Mouse (Mus musculus): ENCODE data around the gene Tmem231.
"Not testable (repeated sequence)": the region's sequence is repeated elsewhere in the genome, so short reads cannot be mapped to it uniquely, and the experiment has no call there.

Gene Tmem231

DNA sequence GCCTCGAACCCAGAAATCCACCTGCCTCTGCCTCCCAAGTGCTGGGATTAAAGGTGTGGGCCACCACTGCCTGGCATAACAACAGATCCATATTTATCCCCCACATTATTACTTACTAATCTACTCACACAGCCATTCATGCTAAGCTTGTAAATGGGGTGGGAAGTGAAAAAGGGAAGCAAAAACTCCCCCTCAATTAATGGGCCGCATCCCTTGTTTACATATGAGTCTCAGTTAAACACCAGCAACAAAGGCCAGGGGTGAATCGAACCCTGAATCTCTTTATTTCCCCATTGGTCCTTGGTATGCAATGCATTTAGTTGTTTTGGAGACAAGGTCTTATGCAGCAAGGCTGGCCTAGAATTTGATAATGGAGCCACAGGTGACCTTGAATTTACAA is 17.2 kb upstream of the Tmem231 start:
- DNase-seq (ENCODE audit: low read depth, low spot score), result no peak

DNA sequence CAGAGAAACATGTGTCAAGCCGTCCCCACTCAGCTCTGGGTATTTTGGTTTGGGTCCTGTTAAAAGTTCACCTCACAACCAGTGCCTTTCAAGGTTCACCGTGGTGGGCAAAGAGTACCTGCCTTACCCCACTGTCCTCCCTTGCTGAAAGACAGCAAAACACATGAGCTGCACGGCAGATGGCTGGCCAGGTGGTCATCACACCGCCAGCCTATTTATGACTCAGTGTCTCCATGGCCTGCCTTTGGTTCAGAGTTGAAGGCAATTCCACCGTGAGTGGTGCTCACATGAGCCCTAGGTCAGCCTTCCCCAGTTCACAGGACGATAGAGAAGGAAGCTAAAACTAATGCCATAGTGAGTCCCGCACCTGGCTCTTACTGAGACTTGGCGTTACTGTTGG is 14.3 kb upstream of the Tmem231 start:
- no peak for DNase-seq (ENCODE audit: low read depth, low spot score)

DNA sequence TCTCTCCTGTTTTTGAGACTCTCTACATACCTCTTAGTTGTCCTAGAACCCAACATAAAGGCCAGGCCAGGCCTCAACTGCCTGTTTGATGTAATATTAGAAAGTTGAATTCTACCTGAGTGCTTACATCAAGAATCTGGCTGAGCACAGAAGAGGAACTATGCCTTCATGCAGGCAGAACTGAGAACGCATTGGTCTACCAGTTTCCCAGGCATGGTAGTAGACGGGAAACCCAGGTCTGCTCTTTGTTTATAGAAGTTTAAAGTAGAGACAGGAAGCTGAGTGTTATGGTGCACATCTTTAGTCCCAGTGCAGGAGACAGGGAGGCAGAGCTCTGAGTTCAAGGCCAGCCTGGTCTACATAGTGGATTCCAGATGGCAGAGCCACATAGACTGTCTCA is 13.5 kb upstream of the Tmem231 start:
- DNase-seq (ENCODE audit: low read depth, low spot score), result no peak

DNA sequence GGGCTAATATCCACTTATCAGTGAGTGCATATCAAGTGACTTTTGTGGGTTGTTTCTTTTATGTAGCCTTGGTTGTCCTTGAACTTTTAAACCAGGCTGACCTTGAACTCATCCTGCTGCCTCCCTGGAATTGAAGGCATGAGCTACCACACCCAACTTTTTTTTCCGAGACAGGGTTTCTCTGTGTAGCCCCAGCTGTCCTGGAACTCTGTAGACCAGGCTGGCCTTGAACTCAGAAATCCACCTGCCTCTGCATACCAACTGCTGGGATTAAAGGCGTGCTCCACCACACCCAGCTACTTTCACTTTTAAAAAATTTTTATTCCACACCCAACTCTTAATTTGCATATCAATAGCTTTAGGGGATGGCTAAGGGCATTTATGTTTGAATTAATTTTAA is 9.9 kb upstream of the Tmem231 start:
- DNase-seq (ENCODE audit: low read depth, low spot score), result no peak

DNA sequence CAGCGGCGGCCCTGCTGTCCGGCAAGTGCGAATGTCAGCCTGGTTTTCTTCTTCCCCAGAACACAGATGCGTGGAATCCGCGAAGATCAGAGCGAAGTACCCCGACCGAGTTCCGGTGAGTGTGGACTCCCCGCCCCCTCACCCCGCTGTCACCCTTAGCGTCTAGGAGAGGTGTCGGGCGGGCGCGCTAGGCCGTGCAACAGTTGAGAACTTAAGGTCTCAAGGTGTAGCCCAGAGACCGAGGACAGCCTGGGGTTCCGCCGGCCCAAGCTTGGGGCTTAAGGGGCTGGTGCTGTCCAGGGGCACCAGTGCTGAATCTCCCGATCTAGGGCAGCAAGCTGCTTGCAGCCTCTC is 7.4 kb upstream of the Tmem231 start:
- DNase-seq (ENCODE audit: low read depth, low spot score), result peak; percentile 71

DNA sequence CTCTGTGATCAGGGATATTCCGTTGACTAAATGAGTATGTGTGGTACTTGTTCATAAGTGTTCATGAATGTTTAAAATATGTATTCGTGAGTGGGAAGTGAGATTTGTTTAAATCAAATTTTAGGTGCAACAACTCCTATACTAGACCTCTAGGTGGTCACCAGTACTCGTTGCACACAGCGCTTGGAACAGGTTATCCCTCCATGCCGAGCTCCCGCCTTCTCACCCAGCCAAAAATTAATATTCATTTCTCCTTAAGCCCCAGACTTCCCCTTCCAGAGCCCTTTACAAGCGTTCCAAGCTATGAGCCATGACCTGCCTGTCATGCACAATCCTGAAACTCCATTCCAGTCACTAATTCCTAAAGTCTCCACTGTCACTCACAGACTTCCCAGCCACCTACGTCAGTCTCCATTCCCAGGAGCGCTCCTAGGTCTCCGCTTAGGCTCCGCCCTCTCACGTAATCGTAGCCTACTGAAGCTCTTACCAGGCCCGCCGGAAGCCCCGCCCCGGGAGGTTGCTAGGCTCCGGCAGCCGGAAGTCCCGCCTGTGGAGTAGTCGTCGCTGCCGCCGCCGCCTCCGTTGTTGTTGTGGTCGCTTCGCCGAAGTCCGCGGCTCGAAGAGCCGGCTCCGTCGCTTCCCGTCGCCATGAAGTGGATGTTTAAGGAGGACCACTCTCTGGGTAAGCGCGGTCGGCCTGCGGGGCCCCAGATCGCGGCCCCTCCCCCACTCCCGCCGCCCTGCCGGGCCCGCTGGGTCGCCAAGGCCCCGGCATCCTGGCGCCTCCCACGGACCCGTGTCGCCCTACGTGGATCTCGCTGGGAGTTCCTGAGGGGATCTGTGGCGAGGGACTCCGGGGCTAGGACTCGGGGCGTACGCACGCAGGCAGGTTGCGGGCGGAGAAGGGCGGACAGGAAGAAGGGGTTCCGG is 6.8 kb upstream of the Tmem231 start, which contains the start of gene Gabarapl2:
Gabarapl2 (plus strand) TSS at position 533 of the 930 bp plus-strand sequence.
- peak; percentile 93 for DNase-seq (ENCODE audit: low read depth, low spot score)

DNA sequence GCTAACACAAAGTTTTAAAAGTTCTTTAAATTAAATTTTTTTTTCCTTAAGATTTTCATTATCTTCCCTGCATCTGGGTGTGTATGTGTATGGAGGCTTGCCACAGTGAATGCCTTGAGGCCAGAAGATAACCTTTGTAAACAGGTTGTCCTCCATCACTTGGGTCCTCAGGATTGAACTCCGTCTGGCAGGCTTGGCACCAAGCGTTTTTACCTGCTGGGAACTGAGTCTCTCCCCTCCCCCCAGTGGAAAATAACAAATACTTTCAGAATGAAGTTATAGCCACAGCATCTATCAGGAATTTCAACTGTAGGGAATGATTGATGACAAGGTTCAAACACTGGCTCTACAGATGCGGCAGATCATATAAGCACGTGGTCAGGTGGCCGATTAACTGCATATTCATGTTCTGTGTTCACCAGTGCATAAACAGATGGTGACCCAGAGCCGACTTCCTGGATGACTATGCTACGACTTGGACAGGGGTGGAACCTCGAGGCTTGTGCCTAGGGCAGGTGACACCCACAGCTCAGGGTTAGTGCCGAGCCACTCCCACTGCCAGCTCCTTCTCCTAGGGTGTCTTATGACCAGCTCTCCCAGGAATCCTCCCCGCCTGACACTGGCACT is 5.9 kb upstream of the Tmem231 start:
- DNase-seq (ENCODE audit: low read depth, low spot score), result peak; percentile 70

DNA sequence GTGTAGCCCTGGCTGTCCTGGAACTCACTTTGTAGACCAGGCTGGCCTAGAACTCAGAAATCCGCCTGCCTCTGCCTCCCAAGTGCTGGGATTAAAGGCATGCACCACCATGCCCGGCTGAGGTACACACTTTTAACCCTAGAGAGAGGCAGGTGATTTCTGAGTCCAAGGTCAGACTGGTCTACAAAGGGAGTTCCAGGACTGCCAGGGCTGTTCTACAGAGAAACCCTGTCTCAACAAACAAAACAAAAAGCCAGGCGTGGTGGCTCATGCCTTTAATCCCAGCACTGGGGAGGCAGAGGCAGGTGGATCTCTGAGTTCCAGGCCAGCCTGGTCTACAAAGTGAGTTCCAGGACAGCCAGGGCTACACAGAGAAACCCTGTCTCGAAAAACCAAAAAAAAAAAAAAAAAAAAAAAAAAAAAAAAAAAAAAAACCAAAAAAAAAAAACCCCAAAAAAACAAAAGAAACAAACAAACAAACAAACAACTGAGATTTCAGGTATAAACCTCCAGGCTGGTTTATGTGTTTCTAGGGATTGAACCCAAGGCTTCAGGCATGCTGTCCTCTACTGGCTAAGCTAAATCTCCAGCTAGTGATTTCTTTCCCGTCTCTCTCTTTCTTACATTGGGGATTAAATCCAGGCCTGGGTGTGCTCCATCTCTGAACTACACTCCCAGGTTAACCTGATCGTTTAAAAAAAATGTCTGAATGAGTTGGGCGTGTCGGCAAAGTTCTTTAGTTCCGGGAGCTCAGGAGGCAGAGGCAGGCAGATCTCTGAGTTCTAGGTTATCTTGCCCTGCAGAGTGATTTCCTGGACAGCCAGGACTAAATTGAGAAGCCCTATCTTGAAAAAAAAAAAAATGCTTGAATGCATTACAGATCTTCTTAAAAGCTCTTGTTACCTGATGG is 4.7 kb upstream of the Tmem231 start:
- DNase-seq (ENCODE audit: low read depth, low spot score), result not testable (repeated sequence)

DNA sequence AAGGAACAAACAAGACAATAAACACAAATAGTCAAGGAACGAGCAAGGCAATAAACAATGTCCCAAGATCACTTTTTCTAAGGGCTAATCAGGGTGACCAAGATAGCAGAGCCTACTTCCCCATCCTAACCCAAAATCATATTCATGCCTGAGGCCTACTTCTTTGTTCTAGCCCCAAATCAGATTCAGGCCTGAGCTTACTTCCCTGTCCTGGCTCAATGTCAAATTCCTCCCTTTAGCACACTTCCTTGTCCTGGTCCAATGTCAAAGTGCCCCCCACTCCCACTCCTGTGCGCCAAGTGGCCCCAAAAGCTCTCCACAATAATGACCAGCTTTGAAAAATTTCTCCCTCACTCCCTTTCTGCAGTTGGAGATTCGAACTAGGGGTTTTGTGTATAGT is 3.5 kb upstream of the Tmem231 start:
- no peak for DNase-seq (ENCODE audit: low read depth, low spot score)

DNA sequence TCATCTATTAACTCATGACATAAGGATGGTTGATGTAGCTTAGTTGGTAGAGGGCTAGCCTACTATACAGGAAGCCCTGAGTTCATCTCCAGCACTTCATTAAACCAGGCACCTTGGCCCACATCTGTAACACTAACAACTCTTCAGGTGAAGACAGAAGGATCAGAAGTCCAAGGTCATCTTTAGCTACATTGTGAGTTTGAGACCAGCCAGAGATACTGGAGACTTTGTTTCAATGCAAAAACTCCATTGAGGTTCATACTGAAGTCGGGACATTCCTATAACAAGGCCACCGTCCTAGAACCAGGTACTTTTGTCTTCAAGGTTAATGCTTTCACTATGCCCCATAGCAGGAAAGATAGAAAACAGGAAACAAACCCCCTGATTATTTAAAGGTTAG is 520 bp upstream of the Tmem231 start:
- no peak for DNase-seq (ENCODE audit: low read depth, low spot score)

DNA sequence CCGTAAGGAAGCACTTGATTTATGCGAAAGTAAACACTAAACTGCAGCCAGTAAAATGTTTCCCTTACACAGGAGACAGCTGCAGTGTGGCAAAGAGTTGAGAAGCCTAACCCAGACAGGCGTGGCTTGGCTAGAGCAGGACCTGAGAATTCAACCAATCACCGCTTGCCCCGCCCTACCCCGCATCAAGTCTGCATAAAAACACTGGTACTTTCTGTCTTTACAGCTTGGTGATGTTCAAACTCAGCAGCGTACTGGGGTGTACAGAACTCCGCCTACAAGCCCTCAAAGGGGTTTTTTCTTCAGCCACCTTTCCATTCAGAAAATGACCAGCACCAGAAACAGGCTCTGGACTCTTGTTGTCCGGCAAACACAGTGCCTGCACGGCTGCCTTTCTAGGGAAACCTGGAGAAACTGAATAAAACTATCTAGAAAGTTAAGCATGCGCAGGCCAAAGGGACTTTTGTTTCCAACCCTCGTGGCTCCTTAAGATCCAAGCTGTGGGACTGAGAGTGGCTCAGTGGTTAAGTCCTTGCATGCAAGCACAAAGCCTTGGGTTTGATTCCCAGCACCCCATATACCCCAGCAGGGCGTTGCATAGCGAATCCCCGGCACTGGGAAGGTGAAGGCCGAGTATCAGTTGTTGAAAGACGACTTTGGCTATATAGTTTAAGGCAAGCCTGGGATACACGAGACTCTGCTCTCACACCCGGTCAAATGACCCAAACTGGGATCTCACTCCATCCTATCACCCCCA is 923 bp downstream of the Tmem231 start:
- DNase-seq (ENCODE audit: low read depth, low spot score), result peak; percentile 35

DNA sequence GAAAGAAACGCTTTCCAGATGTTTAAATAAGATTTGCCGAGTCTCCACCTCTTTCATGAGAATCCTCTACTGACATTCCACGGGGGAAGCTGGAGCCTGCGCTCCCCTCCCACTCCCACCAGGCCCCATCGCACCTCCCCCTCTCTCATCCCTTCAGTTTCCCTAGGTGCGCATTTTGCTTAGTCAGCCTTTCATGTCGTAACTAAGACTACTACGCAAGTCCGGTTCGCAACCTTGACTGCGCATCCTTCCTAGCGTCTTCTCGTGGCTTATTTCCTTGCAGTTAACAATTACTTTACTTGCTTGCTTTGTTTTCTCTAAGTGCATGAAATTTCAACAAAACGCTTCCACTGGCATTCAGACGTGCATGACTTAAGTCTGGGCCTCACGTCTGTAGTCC is 2.0 kb downstream of the Tmem231 start:
- DNase-seq (ENCODE audit: low read depth, low spot score), result no peak

DNA sequence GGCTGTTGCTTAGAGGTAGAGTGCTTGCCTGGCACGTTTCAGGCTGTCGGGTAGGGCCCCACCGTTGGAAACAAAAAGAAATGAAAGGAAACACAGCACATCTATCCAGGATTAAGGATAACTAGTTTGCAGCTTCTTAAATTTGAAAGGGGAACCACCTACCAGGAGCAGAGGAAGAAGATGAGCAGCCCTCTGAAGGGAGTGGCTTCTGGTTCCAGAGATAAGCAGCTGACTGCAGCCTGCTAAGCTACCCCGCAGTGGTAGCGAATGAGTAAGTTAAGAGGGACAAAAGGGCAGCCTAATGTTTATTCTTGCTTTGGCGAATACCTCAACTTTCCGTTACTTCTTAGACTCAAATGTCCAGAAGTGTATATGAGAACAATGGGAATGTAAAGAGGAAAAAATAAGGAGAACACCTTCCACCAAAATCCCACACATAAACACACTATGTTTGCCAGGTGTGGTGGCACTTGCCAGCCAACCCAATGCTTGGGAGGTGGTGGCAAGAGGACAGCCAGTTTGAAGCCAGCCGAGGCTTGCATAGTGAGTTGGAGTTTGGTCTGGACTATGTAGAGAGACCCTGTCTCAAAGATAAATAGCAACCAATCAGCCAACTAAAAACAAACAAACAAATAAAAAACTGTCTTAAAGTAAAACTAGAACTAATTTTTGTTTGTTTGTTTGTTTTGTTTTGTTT is 3.9 kb downstream of the Tmem231 start:
- DNase-seq (ENCODE audit: low read depth, low spot score), result no peak

DNA sequence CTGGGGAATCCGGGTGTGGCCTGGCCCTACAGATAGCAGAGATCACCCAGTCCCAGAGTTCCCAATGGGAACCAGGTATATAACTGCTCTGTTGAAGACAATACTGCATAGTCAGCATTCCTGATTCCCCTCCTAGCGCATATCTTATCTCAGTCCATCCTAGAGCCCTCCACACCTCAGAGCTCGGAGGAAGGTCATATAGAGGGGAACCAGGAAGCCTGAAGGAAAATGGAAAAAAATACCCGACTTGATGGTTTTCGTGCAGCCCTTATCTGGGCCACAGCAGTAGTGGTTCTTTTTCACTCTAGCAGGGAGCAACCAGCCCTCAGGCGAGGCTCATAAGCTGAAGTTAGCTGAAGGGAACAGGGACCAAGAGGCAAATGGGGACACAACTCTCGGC is 8.7 kb downstream of the Tmem231 start:
- no peak for DNase-seq (ENCODE audit: low read depth, low spot score)

DNA sequence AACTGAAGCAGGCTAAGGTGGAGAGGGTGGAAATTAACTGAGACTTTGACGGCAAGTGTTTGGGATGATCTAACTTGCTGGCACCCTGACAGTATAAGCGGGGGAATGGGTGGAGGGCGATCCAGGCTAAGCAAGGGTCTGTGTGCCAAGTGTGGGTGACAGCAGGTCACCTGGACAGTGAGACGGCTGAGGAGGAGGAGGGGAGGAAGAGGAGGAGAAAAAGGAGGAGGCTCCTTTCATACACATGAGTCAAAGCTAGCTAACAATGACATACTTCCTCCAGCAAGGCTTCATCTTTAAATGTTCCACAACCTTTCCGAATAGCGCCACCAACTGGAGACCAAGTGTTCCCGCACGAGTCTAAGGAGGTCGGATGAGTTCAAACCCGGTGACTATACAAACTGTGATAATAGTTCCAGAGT is 10.3 kb downstream of the Tmem231 start:
- peak; percentile 62 for DNase-seq (ENCODE audit: low read depth, low spot score)

DNA sequence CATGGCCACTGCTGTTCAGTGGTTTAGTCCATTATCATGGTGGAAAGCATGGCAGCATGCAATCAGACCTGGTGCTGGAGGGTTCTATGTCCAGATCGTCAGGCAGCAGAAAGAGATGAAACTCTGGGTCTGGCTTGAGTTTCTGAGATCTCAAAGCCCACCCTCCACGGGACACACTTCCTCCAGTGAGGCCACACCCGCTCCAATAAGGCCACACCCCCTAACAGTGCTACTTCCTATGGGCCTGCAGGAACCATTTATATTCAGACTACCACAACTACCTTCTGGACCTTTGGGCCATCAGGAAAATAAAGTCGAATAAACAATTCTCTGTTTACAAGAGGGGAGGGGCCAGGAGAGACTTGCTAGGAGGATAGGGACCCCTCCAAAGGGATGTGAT is 12.7 kb downstream of the Tmem231 start:
- DNase-seq (ENCODE audit: low read depth, low spot score), result no peak

DNA sequence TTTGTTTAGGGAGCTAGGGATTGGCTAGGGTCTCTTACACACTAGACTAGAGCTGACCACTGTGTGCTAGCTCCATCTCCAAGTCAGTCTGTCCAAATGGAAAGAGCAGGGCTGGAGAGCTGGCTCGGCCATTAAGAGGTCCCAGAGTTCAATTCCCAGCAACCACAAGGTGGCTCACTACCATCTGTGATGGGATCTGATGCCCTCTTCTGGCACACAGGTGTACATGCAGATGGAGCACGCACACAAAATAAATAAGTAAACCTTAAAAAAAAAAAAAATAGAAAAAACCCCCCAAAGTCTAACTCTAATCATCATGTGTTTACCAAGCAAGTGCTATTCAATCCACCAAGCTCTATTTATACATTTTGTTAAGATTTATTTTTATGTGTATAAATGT is 14.0 kb downstream of the Tmem231 start:
- DNase-seq (ENCODE audit: low read depth, low spot score), result peak; percentile 33

DNA sequence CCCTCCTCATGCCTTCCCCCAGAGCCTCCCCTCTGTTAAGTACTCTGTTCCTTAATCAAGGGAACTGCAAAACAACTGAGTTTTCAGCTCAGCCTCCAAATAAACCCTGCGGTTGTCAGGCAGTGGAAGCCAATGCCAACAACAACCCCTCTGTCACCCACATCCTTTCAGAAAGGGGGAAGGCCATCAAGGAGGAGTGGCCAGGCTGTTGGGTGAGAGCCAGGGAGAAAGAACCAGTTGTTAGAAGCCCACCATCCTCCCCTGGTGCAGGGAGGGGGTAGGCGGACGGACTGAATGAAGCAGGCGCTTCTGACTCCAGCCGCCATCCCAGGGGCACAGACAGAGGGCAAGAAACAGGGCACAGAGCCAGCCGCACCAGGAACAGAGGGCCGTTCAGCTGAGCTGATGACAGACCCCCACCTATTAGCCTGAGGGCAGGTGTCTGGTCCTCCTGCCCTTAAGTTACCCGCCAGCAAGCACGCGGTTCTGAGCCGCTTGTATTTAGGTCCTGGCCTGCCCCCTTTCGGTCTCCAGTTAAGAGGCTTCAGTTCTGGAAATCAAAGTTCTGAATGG is 20.7 kb downstream of the Tmem231 start:
- no peak for DNase-seq (ENCODE audit: low read depth, low spot score)

DNA sequence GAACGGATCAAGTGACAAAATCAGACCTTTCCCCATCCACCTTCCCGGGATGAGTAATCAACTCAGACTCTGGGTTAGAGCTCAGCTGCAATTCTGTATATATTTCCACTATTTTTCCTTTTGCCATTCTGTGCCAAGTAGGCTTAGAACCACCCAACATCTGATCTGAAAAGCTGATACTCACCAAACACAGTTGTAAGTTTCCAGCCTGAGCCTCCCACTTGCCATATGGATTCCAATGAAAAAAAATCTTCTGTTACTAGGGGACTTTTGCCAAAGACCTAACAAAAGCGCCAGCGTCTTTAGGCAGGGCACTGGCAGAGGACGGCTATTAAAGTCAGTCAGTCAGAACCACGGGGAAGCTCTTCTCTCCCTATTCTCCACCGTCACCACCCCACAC is 22.1 kb downstream of the Tmem231 start:
- DNase-seq (ENCODE audit: low read depth, low spot score), result no peak
